Mouse (Mus musculus): ENCODE results near the gene Tmem185b.
A peak's percentile ranks its signal among the peaks of the same experiment; 100 is the strongest.

The Tmem185b gene

GRCm38 (mm10) chr1:119503808-119504207 lies 22.2 kb upstream of the Tmem185b start:
- DNase-seq = peak in 1 of 2 experiments; percentile 32

GRCm38 (mm10) chr1:119504260-119505062 lies 21.5 kb upstream of the Tmem185b start, which contains the start of gene Ralb:
Gene Ralb (minus strand): TSS chr1:119504794.
- DNase-seq = peak; percentile 95 to 97

GRCm38 (mm10) chr1:119505951-119506350 lies 20.0 kb upstream of the Tmem185b start:
- no peak for DNase-seq

GRCm38 (mm10) chr1:119508548-119508947 lies 17.4 kb upstream of the Tmem185b start:
- peak; percentile 27 to 31 for DNase-seq

GRCm38 (mm10) chr1:119509474-119509873 lies 16.5 kb upstream of the Tmem185b start:
- no peak for DNase-seq

GRCm38 (mm10) chr1:119510409-119510808 lies 15.6 kb upstream of the Tmem185b start:
- no peak for DNase-seq

- DNase-seq = no peak
Observed at GRCm38 (mm10) chr1:119510857-119511256, 15.1 kb upstream of the Tmem185b start.

GRCm38 (mm10) chr1:119518060-119518459 lies 7.9 kb upstream of the Tmem185b start:
- DNase-seq = peak; percentile 47 to 62

- no peak for DNase-seq
Observed at GRCm38 (mm10) chr1:119518786-119519185, 7.2 kb upstream of the Tmem185b start.

- no peak for DNase-seq
Observed at GRCm38 (mm10) chr1:119519286-119519685, 6.7 kb upstream of the Tmem185b start.

GRCm38 (mm10) chr1:119521029-119521428 lies 4.9 kb upstream of the Tmem185b start:
- no peak for DNase-seq

GRCm38 (mm10) chr1:119521681-119522080 lies 4.3 kb upstream of the Tmem185b start:
- no peak for DNase-seq

GRCm38 (mm10) chr1:119522726-119523125 lies 3.2 kb upstream of the Tmem185b start:
- no peak for DNase-seq

GRCm38 (mm10) chr1:119523369-119523768 lies 2.6 kb upstream of the Tmem185b start:
- DNase-seq = no peak

GRCm38 (mm10) chr1:119523826-119524225 lies 2.1 kb upstream of the Tmem185b start:
- no peak for DNase-seq

- DNase-seq = peak; percentile 68
Observed at GRCm38 (mm10) chr1:119525004-119525444, 936 bp upstream of the Tmem185b start.

GRCm38 (mm10) chr1:119530941-119531340 lies 5.0 kb downstream of the Tmem185b start:
- no peak for DNase-seq

- DNase-seq = no peak
Observed at GRCm38 (mm10) chr1:119532165-119532564, 6.2 kb downstream of the Tmem185b start.

GRCm38 (mm10) chr1:119533093-119533805 lies 7.3 kb downstream of the Tmem185b start:
- DNase-seq = peak; percentile 54 to 59

- DNase-seq = no peak
Observed at GRCm38 (mm10) chr1:119534341-119534740, 8.4 kb downstream of the Tmem185b start.

GRCm38 (mm10) chr1:119536122-119536521 lies 10.2 kb downstream of the Tmem185b start:
- DNase-seq = no peak

GRCm38 (mm10) chr1:119537651-119538050 lies 11.7 kb downstream of the Tmem185b start:
- DNase-seq = no peak

GRCm38 (mm10) chr1:119539252-119539651 lies 13.3 kb downstream of the Tmem185b start:
- DNase-seq = no peak
